Mouse (Mus musculus): Measurements from ENCODE around the gene Creld1.

Gene Creld1

DNA sequence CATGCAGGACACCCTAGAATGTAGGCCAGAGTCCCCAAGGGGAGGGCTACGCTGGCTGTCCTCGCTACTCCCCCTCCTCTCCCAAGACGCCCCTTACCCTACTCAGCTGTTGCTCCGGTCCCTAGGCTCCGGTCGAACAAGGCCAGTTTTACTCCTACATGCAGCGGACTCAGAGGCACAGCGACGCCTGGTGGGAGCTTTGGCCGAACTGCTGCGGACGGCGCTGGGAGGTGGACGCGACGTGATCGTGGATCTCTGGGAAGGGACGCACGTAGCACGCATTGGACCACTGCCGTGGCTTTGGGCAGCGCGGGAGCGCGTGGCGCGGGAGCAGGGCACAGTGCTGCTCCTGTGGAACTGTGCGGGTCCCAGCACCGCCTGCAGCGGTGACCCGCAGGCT is 13.7 kb upstream of the Creld1 start:
- DNase-seq (ENCODE audit: low read depth, low spot score), result peak; percentile 42

- DNase-seq (ENCODE audit: low read depth, low spot score), result peak; percentile 89
These were observed 11.7 kb upstream of the Creld1 start, which contains the start of gene Il17rc for GRCm38 (mm10) chr6:113471297-113471936. TSS of gene Il17rc (plus strand) at chr6:113471427.

DNA sequence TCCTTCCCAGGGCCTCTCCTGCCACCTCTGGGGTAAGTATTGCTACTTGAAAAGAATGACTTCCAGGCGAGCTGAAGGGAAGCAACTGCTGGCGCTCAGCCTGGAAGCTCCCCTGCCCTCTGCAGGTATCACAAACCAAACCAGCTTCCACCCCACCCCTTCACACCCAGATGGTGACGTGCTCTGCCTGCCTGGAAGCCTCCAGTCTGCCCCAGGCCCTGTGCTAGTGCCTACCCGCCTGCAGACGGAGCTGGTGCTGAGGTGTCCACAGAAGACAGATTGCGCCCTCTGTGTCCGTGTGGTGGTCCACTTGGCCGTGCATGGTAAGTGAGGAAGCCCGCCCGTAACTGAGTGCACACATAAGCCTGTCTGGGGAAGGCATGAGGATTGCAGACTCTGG is 11.0 kb upstream of the Creld1 start:
- peak; percentile 43 for DNase-seq (ENCODE audit: low read depth, low spot score)

DNA sequence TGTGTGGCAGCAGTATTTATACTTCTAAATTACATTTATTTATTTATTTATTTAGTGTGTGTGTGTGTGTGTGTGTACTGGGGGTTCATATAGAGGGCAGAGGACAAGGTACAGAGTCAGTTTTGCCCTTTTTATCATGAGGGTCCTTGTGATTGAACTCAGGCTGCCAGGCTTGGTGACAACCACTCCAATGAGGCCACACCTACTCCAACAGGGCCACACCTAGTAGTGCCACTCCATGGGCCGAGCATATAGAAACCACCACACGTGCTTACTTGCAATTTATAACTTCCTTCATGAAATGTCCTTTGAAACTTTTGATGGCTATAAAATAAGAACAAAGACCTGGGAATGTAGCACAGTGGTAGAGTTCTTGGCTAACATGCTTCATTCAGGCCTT is 9.9 kb upstream of the Creld1 start:
- DNase-seq (ENCODE audit: low read depth, low spot score), result no peak

DNA sequence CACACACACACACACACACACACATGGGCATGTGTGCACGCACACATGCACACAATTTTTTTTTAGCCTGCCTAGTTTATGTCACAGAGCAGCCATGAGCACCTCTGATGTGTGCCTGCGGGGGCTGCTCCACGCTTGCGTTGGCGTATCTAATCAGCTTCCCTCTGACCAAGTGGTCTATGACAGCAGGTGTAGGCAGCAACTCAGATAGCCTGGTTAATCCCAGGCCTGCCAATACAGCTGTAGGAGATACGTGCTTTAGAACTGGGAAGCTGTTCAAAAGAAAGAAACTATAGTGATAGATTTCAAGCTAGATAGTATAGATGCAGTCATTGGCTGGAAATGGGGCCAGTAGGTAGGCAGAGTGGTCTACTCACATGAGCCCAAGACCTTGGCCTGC is 9.4 kb upstream of the Creld1 start:
- no peak for DNase-seq (ENCODE audit: low read depth, low spot score)

DNA sequence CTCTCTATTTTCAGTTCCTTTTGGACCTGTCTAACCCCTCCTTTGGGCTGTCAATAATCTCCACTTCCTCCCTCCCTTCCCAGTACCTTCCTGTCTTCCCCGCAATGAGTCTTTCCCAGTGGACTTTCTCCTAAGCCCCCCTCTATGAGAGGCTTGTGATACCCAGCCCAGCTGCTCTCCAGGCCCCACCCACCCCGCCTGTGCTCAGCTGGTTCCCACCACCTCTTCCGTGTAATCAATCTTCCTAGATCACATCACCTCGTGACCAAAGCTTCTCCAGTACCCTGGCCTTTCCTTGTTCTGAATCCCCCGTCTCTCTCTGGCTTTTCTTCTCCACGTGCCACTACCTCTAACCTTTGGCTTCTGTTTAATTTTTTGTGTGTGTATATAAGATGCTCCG is 5.7 kb upstream of the Creld1 start:
- DNase-seq (ENCODE audit: low read depth, low spot score), result no peak

DNA sequence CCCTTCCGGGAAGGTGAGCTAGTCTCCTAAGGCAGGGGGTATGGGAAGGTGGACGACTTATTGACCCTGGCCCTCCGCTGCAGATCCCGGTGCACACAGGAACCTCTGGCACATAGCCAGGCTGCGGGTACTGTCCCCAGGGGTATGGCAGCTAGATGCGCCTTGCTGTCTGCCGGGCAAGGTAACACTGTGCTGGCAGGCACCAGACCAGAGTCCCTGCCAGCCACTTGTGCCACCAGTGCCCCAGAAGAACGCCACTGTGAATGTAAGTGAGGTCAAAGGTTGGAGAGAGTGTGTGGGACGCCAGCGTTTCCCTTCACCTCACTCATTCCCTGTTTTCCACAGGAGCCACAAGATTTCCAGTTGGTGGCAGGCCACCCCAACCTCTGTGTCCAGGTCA is 4.2 kb upstream of the Creld1 start:
- DNase-seq (ENCODE audit: low read depth, low spot score), result no peak

DNA sequence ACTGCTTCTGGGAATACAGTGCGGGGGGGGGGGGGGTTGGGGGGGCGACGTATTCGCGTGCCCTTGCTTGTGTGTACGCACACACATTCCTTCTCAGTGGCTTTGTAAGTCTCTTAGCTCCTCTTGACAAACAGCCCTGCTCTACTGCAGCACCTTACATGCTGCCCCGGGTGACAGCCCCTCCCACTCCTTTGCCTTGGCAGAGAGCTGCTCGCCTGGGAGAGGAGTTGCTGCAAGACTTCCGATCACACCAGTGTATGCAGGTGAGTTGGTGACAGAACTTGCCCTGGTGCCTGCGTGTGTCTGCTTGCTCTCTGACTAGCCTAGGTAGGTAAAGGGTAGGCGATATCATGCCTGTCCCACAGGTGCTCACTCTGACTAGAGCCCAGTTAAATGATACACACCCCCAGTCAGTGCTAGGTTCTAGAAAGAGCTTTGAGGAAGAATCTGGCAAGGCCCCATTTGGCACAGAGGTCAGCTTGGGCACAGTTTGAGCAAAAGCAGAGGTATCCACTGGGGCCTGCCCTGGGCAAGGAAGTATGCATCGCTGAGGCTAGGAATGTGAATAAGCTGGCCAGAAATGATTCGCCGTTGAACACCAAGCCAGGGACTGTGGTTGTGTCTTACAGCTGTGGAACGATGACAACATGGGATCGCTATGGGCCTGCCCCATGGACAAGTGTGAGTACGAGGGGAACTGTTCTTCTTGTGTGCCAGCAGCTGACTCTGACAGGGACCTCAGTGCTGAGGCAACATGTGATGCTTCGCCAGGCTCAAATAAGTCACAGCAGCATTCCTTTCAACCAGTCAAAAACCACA is 2.3 kb upstream of the Creld1 start:
- DNase-seq (ENCODE audit: low read depth, low spot score), result peak; percentile 98

DNA sequence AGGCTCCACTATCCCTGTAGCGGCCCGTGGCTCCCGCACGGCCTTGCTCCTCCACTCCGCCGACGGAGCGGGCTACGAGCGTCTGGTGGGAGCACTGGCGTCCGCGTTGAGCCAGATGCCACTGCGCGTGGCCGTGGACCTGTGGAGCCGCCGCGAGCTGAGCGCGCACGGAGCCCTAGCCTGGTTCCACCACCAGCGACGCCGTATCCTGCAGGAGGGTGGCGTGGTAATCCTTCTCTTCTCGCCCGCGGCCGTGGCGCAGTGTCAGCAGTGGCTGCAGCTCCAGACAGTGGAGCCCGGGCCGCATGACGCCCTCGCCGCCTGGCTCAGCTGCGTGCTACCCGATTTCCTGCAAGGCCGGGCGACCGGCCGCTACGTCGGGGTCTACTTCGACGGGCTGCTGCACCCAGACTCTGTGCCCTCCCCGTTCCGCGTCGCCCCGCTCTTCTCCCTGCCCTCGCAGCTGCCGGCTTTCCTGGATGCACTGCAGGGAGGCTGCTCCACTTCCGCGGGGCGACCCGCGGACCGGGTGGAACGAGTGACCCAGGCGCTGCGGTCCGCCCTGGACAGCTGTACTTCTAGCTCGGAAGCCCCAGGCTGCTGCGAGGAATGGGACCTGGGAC is 509 bp upstream of the Creld1 start:
- DNase-seq (ENCODE audit: low read depth, low spot score), result no peak

DNA sequence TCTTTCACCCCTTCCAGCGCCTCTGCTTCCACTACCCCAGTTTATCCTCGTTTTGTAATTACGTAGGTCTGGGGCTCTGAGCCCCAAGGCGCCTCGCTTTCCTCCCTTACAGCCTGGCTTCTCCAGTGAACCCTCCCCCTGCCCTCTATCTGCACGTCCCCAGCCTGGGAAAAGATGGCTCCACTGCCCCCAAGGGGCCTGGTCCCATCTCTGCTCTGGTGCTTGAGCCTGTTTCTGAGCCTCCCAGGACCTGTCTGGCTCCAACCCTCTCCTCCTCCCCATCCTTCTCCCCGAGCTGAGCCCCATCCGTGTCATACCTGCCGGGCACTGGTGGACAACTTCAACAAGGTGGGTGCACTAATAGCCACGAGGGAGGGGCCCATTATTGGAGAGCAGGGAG is 632 bp downstream of the Creld1 start:
- no peak for DNase-seq (ENCODE audit: low read depth, low spot score)

GRCm38 (mm10) chr6:113487125-113487576 is 4.1 kb downstream of the Creld1 start:
- DNase-seq (ENCODE audit: low read depth, low spot score), result peak; percentile 95

- no peak for DNase-seq (ENCODE audit: low read depth, low spot score)
These were observed 6.3 kb downstream of the Creld1 start for GRCm38 (mm10) chr6:113489410-113489809.

- no peak for DNase-seq (ENCODE audit: low read depth, low spot score)
These were observed 9.2 kb downstream of the Creld1 start for GRCm38 (mm10) chr6:113492101-113492864.

DNA sequence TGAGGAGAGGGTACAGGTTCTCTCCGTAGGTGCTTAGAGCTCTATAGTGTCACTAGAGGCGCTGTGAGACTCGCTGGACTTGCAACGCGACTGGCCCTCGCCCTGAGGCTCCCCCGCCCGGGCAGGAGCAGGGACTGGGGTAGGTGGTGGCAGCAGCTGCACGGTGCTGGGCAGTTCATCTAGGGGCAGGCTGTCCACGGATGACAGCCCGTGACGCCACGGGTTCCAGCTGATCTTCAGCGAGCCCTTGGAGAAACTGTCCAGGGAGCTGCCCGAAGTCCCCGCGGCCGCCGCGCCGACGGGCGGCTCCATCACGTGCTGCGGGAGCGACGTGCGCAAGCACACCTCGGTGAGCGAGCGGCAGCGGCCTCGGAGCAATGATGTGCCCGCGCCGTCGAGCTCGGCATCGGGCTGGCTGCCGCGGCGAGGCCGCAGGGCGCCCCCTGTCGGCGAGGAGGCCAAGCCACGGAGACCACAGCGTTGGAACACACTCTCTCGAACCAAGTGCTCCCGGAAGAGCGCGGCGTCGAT is 11.2 kb downstream of the Creld1 start:
- DNase-seq (ENCODE audit: low read depth, low spot score), result no peak

DNA sequence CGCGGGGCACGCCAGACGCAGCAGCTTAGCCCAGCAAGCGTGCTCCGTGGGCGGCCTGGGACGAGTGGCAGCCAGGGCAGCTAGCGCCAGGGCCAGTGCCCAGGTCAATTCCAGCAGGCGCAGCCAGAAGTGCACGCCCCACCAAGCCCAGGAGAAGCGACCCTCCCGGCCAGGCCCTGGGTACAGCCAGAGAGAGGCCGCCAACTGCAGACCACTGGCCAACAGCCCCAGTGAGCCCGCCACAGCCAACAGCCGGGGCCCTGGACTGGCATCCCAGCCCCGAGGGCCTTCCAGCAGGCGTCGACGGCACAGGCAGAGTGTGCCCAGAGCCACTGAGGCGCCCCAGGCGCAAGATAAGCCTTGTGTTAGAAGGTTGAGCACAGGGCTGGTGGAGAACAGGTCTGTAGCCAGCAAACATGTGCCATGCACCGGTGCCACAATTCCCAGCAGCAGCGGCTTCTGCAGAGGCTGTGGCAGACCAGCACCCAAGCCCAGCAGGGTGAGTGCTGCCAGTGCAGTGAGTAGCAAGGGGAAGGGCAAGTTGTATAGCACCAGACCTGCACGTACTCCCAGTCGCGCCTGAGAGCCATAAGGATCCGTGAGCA is 12.1 kb downstream of the Creld1 start:
- DNase-seq (ENCODE audit: low read depth, low spot score), result no peak

- DNase-seq (ENCODE audit: low read depth, low spot score), result no peak
These were observed 16.2 kb downstream of the Creld1 start for GRCm38 (mm10) chr6:113499346-113499745.

DNA sequence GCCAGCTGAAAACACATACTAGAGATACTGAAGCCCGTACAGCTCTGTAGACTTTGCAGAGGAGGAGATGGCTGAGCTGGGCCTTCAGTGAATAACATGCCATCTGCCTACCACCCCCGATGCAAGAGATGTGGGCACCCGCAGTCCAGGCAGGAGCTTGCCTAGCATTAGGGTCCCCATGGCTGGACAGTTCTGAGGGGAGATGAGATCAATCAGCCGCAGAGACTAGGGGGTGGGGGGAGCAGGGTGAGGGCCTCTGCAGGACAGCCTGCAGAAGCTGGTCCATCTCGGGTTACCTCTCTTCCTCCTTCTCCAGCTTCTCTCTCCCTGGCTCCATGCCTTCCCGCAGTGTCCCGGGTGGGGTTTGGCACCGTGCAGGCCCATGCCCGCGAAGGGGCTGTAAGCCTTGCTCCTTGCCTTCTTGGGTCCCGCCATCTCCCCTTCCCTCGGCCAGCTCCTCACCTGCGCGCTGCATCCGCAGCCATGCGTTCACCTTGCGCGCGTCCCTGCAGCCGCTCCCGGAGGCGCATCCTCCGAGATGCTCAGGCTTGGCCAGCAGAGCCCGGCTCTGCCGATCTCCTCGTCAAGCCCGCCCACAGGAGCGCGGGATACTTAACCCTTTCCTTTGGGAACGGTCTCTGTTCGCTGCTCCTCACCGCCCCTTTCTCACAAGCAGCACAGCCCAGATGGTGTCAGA is 18.4 kb downstream of the Creld1 start, which contains the start of gene Prrt3:
Prrt3 (minus strand) TSS at position 544 of the 697 bp plus-strand sequence.
- no peak for DNase-seq (ENCODE audit: low read depth, low spot score)

DNA sequence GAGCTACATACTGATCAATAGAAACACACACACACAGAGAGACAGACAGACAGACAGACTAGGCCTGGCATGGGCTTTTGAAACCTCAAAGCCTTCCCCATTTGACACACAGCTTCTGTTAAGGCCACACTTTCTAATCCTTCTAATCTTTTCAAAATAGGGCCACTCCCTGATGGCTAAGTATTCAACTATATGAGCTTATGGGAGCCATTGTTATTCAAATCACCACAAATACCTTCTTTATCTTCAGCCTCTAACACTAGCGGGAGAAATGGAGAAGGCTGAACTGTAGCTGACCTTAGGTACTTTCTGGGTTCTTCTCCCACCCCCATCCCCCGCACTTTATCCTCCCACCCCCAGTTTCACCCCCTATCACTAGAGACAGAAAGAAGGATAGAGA is 19.7 kb downstream of the Creld1 start:
- no peak for DNase-seq (ENCODE audit: low read depth, low spot score)

DNA sequence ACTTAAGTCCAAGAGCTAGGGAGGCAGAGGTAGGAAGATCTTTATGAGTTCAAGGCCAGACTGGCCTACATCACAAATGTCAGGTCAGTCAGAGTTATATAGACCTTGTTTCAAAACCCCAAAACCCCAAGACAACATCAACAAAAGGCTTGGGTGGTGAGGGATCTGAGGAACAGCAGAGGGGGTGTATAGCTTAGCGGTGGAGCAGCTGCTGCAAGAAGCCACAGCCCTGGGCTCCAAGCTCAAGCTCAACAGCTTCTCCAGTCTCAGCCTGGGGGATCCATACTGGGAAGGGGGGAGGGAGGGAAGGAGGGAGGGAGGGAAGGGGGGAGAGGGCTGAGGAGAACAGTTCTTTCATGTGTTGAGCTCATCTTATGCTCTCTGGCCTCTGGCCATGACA is 22.6 kb downstream of the Creld1 start:
- no peak for DNase-seq (ENCODE audit: low read depth, low spot score)

DNA sequence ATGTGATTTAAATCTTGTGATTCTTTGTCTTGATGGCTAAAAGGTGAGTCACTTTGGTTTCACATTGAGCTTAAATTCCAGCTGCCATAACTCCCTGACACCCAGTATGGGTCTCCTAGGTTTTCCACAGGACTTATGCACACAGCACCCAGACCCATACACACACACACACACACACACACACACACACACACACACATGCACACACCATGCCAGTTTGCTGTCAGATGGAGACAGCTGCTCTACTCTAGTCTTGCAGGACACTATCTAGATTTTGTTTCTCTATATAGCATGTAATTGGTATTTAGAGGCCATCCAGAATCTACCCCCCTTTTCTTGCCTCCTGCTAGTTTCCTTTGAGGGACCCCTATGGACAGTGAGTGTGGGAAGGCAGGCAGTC is 24.0 kb downstream of the Creld1 start:
- peak; percentile 57 for DNase-seq (ENCODE audit: low read depth, low spot score)

All from 3T3-L1 (cell line).